Mouse (Mus musculus) liver, embryonic 11.5 days (tissue): ENCODE results near the gene Art4. TPM values are rescaled to one million over a fixed set of nuclear protein-coding genes. Genes with fewer than 3 reads are reported as not detected.
A peak's percentile ranks its signal among the peaks of the same experiment; 100 is the strongest.

ENCODE experiments used
- ATAC-seq: fragments of 200-750 bp; cut with Nextera tagmentation; replicated peaks from 2 replicates; pipeline ENCODE4 v1.8.0; 2017; ENCODE audit warnings: moderate number of reproducible peaks, mild to moderate bottlenecking, moderate TSS enrichment, moderate library complexity; ENCODE audit not compliant: low FRiP score
- DNase-seq: peaks from one replicate; pipeline ENCODE4 v3.0.0-alpha.2; 2017; ENCODE audit warnings: low spot score
- H3K27ac ChIP-seq: fragments of 300-500 bp; sonication (generic); 2 replicates; pipeline ENCODE4 v1.5.1; 2014; ENCODE audit warnings: mild to moderate bottlenecking, low read depth, low read length, control low read depth
- H3K27me3 ChIP-seq: fragments of 300-500 bp; sonication (generic); replicated peaks from 2 replicates; pipeline ENCODE4 v1.6.1; 2014; ENCODE audit warnings: low read length, mixed read lengths; ENCODE audit not compliant: control insufficient read depth, insufficient read depth
- H3K36me3 ChIP-seq: fragments of 300-500 bp; sonication (generic); 2 replicates; pipeline ENCODE4 v1.6.1; 2014; ENCODE audit warnings: mild to moderate bottlenecking, low read length, moderate library complexity, mixed read lengths; ENCODE audit not compliant: control insufficient read depth, insufficient read depth
- H3K4me1 ChIP-seq: fragments of 300-500 bp; sonication (generic); replicated peaks from 2 replicates; pipeline ENCODE4 v1.6.1; 2014; ENCODE audit warnings: low read length, mixed read lengths; ENCODE audit not compliant: control insufficient read depth, insufficient read depth
- H3K4me2 ChIP-seq: fragments of 300-500 bp; sonication (generic); 2 replicates; pipeline ENCODE4 v1.6.1; 2014; ENCODE audit warnings: mild to moderate bottlenecking, control low read depth, moderate library complexity
- H3K4me3 ChIP-seq: fragments of 300-500 bp; sonication (generic); 2 replicates; pipeline ENCODE4 v1.5.1; 2014; ENCODE audit warnings: low read depth, low read length, control low read depth
- H3K9ac ChIP-seq: fragments of 300-500 bp; sonication (generic); 2 replicates; pipeline ENCODE4 v1.6.1; 2014; ENCODE audit warnings: low read depth, low read length, control low read depth
- H3K9me3 ChIP-seq: fragments of 300-500 bp; sonication (generic); 2 replicates; pipeline ENCODE4 v1.6.1; 2016; ENCODE audit warnings: low read length, inconsistent platforms, mixed read lengths; ENCODE audit not compliant: control insufficient read depth
- WGBS: fragments of 180-500 bp; shearing (Covaris S2); extraction: QIAGEN DNeasy Blood & Tissue Kit; methylation state at CpG from one replicate; pipeline ENCODE4 v1.1.7; 2014; 5-methylcytosine and 5-hydroxymethylcytosine counted together
- microRNA-seq: library from miRNA; unstranded; fragments of <30 nt; microRNA quantifications from one replicate; pipeline ENCODE4, GENCODE M21; 2017; ENCODE audit warnings: borderline number of aligned reads
- polyA plus RNA-seq: library from polyadenylated mRNA; unstranded; fragments of >200 nt; fragmentation: Nextera tagmentation; extraction: Ambion mirVana; gene quantifications from 2 replicates; pipeline ENCODE4 v1.2.1, GENCODE M21; 2014

Art4 gene
- polyA plus RNA-seq, 1 experiment from 2014 or later, result 8.7 TPM

- Histone ChIP-seq H3K4me1 (peaks cover 15% of the 10 kb centered on the region), H3K4me3 (peak overlapping the region; percentile 62), H3K27me3 (no peaks in the 10 kb centered on the region), H3K4me2 (peak overlapping the region; percentile 89), H3K9me3 (no peaks in the 10 kb centered on the region), H3K36me3 (no peaks in the 10 kb centered on the region), H3K9ac (peak overlapping the region; percentile 93), H3K27ac (peak overlapping the region; percentile 100)
- ATAC-seq (no peak), DNase-seq (no peak)
- WGBS, result 26% methylated on average over 9 of the region's 9 CpGs
Observed at GRCm38 (mm10) chr6:136804705-136805408, 52.7 kb downstream of the Art4 start.

- Histone ChIP-seq H3K9ac (peak within 1 kb of the TSS; percentile 93), H3K27me3 (no peaks in the 10 kb centered on the region), H3K4me2 (peak within 1 kb of the TSS; percentile 89), H3K4me1 (peaks cover 9% of the 10 kb centered on the region), H3K36me3 (no peaks in the 10 kb centered on the region), H3K27ac (peak within 1 kb of the TSS; percentile 100), H3K4me3 (peak within 1 kb of the TSS; percentile 62), H3K9me3 (no peaks in the 10 kb centered on the region)
- WGBS, result under 1% methylated on average over 50 of the region's 50 CpGs
- peak; percentile 93 for DNase-seq
- ATAC-seq, result peak; percentile 74
Observed at GRCm38 (mm10) chr6:136803739-136804633, 53.5 kb downstream of the Art4 start, which contains the start of gene Hist4h4. TSS of gene Hist4h4 (minus strand) at chr6:136804415.

- Histone ChIP-seq H3K4me2 (peak overlapping the region; percentile 89), H3K4me3 (peak overlapping the region; percentile 62), H3K9me3 (no peaks in the 10 kb centered on the region), H3K4me1 (peaks cover 9% of the 10 kb centered on the region), H3K27ac (peak overlapping the region; percentile 100), H3K36me3 (no peaks in the 10 kb centered on the region), H3K9ac (peak overlapping the region; percentile 93), H3K27me3 (no peaks in the 10 kb centered on the region)
- ATAC-seq, result no peak; the same call in 1 of the 2 replicates
- no peak for DNase-seq
- whole genome bisulfite sequencing, result 8% methylated on average over 12 of the region's 12 CpGs
Observed at GRCm38 (mm10) chr6:136803093-136803738, 54.3 kb downstream of the Art4 start.

- Histone ChIP-seq H3K27ac (no peak overlapping the region), H3K4me2 (no peak overlapping the region), H3K36me3 (no peaks in the 10 kb centered on the region), H3K4me3 (no peak overlapping the region), H3K27me3 (no peaks in the 10 kb centered on the region), H3K4me1 (peaks cover 9% of the 10 kb centered on the region), H3K9ac (no peak overlapping the region), H3K9me3 (no peaks in the 10 kb centered on the region)
- DNase-seq, result no peak
- ATAC-seq, result no peak
- 86% methylated on average over 6 of the region's 6 CpGs for whole genome bisulfite sequencing
Observed at GRCm38 (mm10) chr6:136801274-136801673, 56.3 kb downstream of the Art4 start.

GRCm38 (mm10) chr6:136800710-136801109, 56.8 kb downstream of the Art4 start:
- 90% methylated on average over 8 of the region's 8 CpGs for WGBS
- H3K4me1 ChIP-seq, result peaks cover 9% of the 10 kb centered on the region

More at GRCm38 (mm10) chr6:136800710-136801109, 56.8 kb downstream of the Art4 start:
- H3K27ac ChIP-seq, result no peak overlapping the region
- no peaks in the 10 kb centered on the region for H3K36me3 ChIP-seq
- DNase-seq (no peak), ATAC-seq (no peak)
- no peak overlapping the region for H3K4me2 ChIP-seq
- no peaks in the 10 kb centered on the region for H3K27me3 ChIP-seq
- no peaks in the 10 kb centered on the region for H3K9me3 ChIP-seq
- H3K9ac ChIP-seq, result no peak overlapping the region
- no peak overlapping the region for H3K4me3 ChIP-seq

Small RNAs within 50 kb of the gene (microRNA-seq; reads per million reads assigned to microRNA genes)
- gene Gm44364, result not detected

Other genes starting within 250 kb of the Art4 start
- 0.86 and 1.2 TPM in 2 replicates for gene Plbd1, start 195.8 kb downstream of the Art4 start, polyA plus RNA-seq
- 0.08 TPM in 1 of 2 replicates, not detected in the other for gene Gucy2c, start 76.0 kb downstream of the Art4 start, polyA plus RNA-seq
- gene Hist4h4, start 53.3 kb downstream of the Art4 start, polyA plus RNA-seq, result 0.43 and 0.88 TPM in 2 replicates
- 186 and 193 TPM in 2 replicates for gene H2afj, start 49.5 kb downstream of the Art4 start, polyA plus RNA-seq
- 2.3 and 2.6 TPM in 2 replicates for gene BC049715, start 30.1 kb downstream of the Art4 start, polyA plus RNA-seq
- 165 and 168 TPM in 2 replicates for gene Wbp11, start 29.5 kb downstream of the Art4 start, polyA plus RNA-seq
- gene Smco3, start 22.3 kb downstream of the Art4 start, polyA plus RNA-seq, result not detected in 2 replicates
- 7.7 and 8.2 TPM in 2 replicates for gene Mgp, start 18.1 kb upstream of the Art4 start, polyA plus RNA-seq
- 0.22 and 0.34 TPM in 2 replicates for gene Erp27, start 64.4 kb upstream of the Art4 start, polyA plus RNA-seq
- gene Pde6h, start 66.1 kb upstream of the Art4 start, polyA plus RNA-seq, result not detected in 2 replicates
- 181 and 183 TPM in 2 replicates for gene Arhgdib, start 84.2 kb upstream of the Art4 start, polyA plus RNA-seq